Mouse (Mus musculus) R1 (cell line): ENCODE data around the gene Erlec1.

Source experiments
- DNase-seq: peaks from one replicate; pipeline ENCODE4 v3.0.0-alpha.2; 2018; ENCODE audit warnings: low read depth, low spot score

Gene Erlec1

DNA sequence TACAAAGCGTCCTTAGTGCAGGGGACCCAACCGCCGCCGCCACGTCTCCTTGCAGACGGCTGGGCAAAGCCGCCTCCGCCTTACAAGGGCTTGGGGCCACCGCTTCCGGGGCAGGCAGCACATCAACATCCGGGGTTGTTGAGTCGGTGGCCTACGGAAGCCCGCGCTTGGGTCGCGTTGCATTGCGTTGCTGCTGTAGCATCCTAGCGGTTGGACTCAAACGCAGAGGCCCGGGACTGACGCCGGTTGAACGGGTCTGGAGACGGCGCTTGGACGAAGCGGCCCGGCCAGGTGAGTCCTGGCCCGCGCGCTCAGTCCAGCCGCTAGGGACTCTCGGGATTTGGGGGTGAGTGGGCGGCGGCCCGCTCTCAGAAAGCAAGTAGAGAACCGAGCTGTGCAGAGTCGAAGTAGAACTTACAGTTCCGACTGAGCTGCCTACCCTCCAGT is at the start of gene Erlec1:
Gene Erlec1, minus strand, starts transcription at position 57 of the 447 bp plus-strand sequence.
- DNase-seq = peak; percentile 92

GRCm38 (mm10) chr11:31001169-31001908 is 47.2 kb upstream of the Erlec1 start:
- no peak for DNase-seq

DNA sequence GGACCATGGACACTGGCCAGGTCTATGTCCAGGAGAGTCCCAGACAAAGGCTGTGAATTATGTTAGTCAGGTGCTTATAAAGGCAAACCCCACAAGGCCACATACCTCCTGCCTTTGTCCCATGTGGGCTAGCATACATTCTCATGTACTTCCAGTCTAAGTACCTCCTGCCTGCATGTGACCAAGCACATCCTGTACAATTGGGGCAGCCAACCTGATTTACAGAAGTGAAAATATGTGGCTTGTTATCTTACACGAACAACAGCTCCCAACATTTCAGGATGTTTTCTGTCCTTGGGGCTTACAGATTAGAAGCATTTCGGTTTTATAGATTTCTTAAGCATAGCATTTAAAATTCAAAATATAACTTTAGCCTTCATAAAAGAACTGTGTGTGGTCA is 45.9 kb upstream of the Erlec1 start:
- no peak for DNase-seq

DNA sequence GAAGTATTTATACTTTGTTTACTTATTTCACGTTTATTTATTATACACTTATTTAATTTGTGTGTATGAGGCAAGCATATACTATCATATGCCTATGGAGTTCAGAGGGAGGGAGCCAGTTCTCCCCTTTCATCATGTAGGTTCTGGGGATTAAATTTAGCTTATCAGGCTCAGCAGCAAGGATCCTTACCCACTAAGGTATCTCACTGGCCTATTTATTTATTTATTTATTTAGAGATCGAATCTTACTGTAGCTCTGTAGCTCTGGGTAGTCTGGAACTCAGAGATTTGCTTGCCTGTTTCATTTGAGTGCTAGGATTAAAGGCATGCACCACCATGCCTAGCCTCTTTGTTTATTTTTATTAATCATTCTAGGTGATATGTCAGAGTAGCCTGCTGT is 44.6 kb upstream of the Erlec1 start:
- DNase-seq = no peak

DNA sequence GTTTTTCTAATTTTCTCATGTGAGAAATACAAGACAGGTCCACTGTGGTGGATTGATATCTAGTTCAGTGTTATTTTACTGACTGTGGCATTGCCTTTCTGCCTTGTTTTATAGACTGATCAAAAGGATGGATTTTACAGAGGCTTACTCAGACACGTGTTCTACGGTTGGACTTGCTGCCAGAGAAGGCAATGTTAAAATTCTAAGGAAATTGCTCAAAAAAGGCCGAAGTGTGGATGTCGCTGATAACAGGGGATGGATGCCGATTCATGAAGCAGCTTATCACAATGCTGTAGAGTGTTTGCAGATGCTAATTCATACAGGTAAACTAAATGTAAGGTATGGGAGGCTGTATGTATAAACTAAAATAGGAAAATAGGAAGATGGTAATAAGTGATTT is 44.1 kb upstream of the Erlec1 start:
- no peak for DNase-seq

DNA sequence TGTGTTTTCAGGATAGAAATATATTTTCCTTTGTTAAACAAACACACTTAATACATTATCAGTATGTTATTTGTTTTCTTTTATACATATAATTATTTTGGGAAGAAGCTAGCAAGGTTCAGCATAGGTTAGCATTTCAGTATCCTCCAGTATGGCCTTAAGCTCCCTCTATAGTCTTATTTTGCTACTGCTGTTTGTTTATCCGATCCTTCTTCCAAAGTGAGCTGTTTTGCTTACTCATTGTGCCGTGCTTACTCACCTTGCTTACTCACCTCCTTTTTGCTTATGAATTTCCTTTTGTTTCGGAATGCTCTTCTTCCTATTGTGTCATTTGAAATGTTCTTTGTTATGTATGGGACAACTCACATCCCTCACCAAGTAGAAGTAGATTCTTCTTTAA is 42.5 kb upstream of the Erlec1 start:
- DNase-seq = peak; percentile 6

DNA sequence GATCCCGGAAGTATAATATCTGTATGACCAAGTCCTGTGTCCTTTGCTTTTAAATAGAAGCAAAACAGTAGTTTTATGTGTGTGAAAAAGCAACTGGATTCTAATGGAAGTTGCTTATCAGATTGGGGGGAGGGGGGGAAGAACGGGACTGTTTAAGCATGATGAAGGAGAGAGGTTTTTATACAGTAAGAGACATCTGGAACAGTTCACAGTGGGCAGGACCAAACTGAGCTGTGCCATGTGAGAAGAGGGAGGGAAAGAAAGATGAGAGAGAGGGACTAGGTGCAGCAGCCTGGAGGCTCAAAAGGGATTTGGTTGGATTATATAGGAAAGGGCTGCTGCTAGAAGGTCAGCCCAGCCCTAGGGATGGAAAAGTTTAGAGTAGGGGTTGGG is 32.5 kb upstream of the Erlec1 start:
- peak; percentile 30 for DNase-seq

- DNase-seq = peak; percentile 92
Observed at GRCm38 (mm10) chr11:30985877-30986624, 31.9 kb upstream of the Erlec1 start, which contains the start of gene Chac2. TSS of gene Chac2 (minus strand) at chr11:30986350.

DNA sequence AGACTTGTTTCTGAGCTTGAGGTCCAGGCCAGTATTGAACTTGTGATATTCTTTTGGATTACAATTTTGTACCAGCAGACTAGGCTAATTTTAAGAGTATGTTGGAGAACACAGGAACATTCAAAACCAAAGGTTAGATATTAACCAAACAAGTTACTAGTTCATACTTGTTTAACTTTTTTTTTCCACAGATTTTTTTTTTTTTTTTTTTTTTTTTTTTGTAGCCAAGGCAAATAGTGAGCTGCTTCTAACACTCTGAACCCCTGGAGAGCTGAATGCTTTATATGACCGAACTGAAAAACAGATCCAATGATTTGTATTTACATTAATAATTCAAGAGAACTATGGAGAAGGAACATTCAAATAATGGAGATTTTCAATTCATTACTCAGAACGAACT is 31.1 kb upstream of the Erlec1 start:
- DNase-seq = no peak

GRCm38 (mm10) chr11:30953469-30954154 is 523 bp downstream of the Erlec1 start:
- DNase-seq = peak; percentile 48

DNA sequence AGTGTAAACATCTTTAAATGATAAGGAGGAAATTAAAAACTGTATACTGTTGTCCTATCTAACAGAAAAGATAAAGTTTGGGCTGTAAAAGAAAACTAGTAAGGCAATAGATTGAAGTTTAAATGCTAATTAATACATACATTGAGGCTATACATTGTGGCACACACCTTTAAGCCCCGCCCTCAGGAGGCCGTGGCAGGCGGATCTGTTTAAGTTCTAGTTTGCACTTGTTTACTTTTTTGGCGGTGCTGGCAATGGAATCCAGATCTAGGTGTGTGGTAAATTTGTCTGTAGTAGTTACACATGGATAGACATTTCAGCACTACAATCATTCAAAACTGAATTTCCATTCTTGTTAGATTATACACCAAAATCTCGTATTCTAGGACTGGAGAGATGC is 1.3 kb downstream of the Erlec1 start:
- peak; percentile 11 for DNase-seq

GRCm38 (mm10) chr11:30943522-30943921 is 10.6 kb downstream of the Erlec1 start:
- DNase-seq = no peak

GRCm38 (mm10) chr11:30928498-30928897 is 25.6 kb downstream of the Erlec1 start:
- no peak for DNase-seq

DNA sequence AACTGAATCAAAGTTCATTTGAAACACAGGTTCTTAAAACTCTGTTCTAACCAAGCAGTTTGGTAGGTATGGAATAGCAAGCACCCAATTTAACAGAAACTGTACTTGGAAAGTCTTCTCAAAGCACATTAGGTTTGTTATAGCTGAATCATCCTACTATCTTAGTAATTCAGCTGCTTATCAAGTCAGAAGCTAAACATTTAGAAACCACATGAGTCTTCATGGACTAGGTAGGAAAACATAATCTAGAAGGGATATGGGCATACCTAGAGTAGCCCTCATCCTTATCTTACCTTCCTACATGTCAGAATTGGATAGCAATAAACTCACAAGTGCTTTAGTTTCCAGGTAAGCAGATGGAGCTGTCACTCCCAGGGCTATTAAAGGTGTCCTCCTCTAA is 26.1 kb downstream of the Erlec1 start:
- no peak for DNase-seq

DNA sequence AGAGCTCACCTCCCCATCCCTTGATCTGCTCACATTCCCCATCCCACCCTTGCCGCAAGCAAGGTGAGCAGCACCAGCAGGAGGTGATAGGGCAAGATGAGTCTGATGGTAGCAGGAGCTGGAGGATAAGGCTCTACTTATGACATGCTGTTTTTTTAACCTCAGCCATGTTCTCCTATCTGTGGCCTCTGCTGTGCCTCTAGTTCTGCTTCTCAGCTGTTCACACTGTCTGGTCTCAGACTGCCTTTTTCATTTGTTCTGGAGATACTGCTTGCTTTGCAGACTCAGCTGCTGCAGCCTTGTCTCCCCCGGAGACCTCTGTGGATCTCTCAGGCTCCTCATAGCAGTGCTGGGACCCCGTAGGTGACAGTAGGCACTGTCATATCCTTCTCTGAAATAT is 30.9 kb downstream of the Erlec1 start:
- no peak for DNase-seq

DNA sequence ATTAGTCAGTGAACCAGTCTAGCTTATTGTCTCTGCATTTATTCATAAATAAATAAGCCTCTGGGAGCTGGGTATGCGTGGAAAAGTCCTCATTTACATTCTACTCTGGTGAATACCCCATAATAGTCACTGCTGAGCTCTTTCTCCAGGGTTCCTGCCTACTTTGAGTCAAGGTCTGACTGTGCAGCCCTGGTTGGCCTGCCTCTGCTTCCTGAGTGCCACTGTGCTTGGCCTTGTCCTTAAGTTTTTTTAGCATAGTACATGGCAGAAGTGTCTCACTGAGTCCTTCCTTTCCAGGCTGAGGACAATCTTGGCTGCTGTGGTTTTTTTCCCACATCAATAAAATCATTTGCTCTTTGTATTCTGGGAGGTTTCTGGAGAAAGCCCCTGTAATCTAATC is 33.5 kb downstream of the Erlec1 start:
- no peak for DNase-seq

DNA sequence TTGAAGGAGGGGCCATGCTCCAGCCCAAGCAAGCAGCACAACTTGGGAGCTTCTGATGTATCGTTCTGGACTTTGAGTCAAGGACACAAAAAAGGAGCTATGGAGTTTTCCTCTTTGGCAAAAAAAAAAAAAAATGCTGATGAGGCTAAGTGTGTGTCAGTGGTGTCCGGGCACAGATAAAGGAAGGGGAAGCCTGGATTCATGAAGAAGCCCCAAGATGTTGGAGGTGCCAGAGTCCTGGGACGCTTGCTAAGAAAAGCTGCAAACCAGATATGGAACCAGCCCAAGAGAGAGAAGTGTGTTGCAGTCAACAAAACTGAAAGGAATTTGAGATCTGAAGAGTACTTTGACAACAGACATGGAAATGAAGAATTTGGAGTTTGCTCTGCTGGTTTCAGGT is 41.8 kb downstream of the Erlec1 start:
- DNase-seq = no peak

GRCm38 (mm10) chr11:30899312-30899711 is 54.8 kb downstream of the Erlec1 start:
- DNase-seq = no peak

DNA sequence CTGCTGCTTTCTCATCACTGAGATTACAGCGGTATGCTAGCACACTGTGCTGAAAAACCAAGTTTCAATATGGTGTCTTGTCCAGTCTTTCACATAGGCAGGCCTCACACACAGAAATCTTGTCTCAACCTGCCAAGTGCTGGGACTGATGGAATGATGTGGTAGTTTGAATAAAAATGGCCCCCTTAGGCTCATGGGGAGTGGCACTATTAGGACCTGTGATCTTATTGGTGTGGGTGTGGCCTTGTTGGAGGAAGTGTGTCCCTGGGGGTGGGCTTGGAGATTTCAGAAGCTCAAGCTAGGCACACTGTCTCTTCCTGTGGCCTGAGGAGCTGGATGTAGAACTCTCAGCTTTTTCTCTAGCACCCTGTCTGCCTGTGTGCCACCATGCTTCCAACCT is 57.9 kb downstream of the Erlec1 start:
- peak; percentile 86 for DNase-seq

DNA sequence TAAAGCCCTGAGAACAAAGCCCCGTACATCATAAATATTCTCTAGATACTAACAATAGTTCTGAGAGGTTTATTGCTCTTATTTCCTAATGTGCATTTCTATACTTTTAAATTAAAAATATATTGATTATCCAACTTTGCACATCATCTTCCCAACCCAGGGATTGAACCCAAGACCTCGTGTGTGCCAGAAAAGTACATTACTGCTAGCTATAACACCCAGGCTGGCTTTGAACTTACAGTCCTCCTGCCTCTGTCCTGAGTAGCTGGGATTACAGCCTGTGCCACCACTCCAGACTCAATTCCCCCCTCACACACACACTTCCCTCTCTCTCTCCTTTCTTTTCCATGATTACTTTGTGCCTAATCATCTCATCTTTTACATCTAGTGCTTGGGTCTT is 66.0 kb downstream of the Erlec1 start:
- DNase-seq = no peak

DNA sequence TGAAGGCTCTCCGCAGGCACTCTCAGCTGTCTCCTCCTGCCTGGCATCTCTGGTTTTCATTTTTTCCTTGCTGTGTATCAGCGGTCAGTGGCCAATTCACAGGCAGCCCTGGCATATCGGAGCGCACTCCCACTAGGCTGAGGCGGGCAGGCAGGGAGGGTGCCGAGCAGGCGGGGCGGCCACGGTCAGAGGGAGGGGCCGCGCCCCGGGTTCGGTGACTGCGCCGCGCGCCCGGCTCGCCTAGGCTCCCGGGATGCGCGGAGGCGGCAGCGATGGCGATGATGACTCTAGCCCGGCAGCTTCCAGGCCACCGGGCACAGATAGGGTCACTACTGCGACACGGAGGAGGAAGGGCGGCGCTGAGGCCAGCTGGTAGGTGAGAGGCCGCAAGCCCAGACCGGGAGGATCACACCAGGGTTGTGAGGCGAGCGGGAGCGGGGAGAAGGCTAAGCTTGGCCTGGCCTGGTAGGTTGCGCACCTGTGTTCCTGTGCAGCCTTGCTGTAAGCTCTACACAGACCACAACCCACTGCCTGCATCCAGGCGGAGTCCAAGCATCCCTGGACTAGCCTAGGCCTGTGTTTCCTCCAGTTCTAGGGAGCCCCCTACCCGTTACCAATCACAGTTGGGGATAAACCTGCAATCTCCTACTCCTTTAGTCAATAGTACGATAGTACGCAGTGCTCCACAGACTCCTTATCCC is 68.8 kb downstream of the Erlec1 start, which contains the start of the genes Gpr75 and Asb3:
Gene Gpr75, plus strand, starts transcription at position 188 of the 701 bp plus-strand sequence.
Gene Asb3, plus strand, starts transcription at position 246 of the 701 bp plus-strand sequence.
- peak; percentile 73 for DNase-seq
